Mouse (Mus musculus): ENCODE measurements around the gene Olfr1276.

DNA sequence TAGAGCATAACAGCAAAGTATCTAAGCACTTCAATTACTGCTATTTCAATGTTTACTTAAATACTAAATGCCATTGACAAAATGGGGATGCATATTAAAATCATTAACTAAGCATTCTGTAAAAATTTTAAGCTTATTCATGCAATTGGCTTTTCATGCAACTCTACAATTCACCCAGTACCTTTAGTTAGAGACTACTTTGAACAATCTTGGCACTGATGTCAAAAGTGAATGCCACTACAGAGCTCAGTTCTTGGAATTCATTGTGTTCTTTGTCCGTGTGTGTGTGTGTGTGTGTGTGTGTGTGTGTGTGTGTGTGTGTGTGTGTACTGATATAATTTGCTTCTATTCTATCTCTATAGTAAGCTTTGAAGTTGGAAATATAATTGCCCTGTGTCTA lies 19.1 kb upstream of the Olfr1276 start, which contains the start of gene Olfr1275:
- no peak for TF ChIP-seq GATA1 (IDR thresholded peaks at IDR 0.05; ENCODE audit: borderline replicate concordance, low read length)
- no peak for TF ChIP-seq FLI1 (IDR thresholded peaks at IDR 0.05; ENCODE audit: low read length)

Data from megakaryocyte, embryonic 14.5 days (primary cell).